Mouse (Mus musculus) heart, embryonic 16.5 days (tissue): ENCODE results near the gene Zbtb20. TPM values are rescaled to one million over a fixed set of nuclear protein-coding genes. Genes with fewer than 3 reads are reported as not detected.

Experiments
- ATAC-seq: fragments of 200-750 bp; cut with Nextera tagmentation; replicated peaks from 2 replicates; pipeline ENCODE4 v1.8.0; 2017; ENCODE audit warnings: moderate number of reproducible peaks; ENCODE audit not compliant: insufficient read depth, low FRiP score; ENCODE audit errors: extremely low read depth
- H3K27ac ChIP-seq: fragments of 300-500 bp; sonication (generic); 2 replicates; pipeline ENCODE4 v1.5.1; 2014; ENCODE audit warnings: mild to moderate bottlenecking, low read length, control low read depth, moderate library complexity
- H3K27me3 ChIP-seq: fragments of 300-500 bp; sonication (generic); 2 replicates; pipeline ENCODE4 v1.6.1; 2014; ENCODE audit warnings: low read length, mixed read lengths; ENCODE audit not compliant: control insufficient read depth, insufficient read depth
- H3K36me3 ChIP-seq: fragments of 300-500 bp; sonication (generic); 2 replicates; pipeline ENCODE4 v1.6.1; 2014; ENCODE audit not compliant: control insufficient read depth, insufficient read depth
- H3K4me1 ChIP-seq: fragments of 300-500 bp; sonication (generic); 2 replicates; pipeline ENCODE4 v1.6.1; 2014; ENCODE audit warnings: low read length, mixed read lengths; ENCODE audit not compliant: control insufficient read depth, insufficient read depth
- H3K4me2 ChIP-seq: fragments of 300-500 bp; sonication (generic); 2 replicates; pipeline ENCODE4 v1.6.1; 2014; ENCODE audit warnings: low read depth, mild to moderate bottlenecking, control low read depth, low read length
- H3K4me3 ChIP-seq: fragments of 300-500 bp; sonication (generic); 2 replicates; pipeline ENCODE4 v1.5.1; 2014; ENCODE audit warnings: mild to moderate bottlenecking, control low read depth, low read length
- H3K9ac ChIP-seq: fragments of 300-500 bp; sonication (generic); 2 replicates; pipeline ENCODE4 v1.6.1; 2014; ENCODE audit warnings: low read length, control low read depth
- H3K9me3 ChIP-seq: fragments of 300-500 bp; sonication (generic); replicated peaks from 2 replicates; pipeline ENCODE4 v1.6.1; 2016; ENCODE audit warnings: low read length; ENCODE audit not compliant: control insufficient read depth
- WGBS: fragments of 180-500 bp; shearing (Covaris S2); extraction: QIAGEN DNeasy Blood & Tissue Kit; methylation state at CpG from one replicate; pipeline ENCODE4 v1.1.7; 2014; 5-methylcytosine and 5-hydroxymethylcytosine counted together
- polyA plus RNA-seq: library from polyadenylated mRNA; unstranded; fragments of >200 nt; fragmentation: Nextera tagmentation; extraction: Ambion mirVana; gene quantifications from 2 replicates; pipeline ENCODE4 v1.2.1, GENCODE M21; 2015

Zbtb20 gene
- 43.7 and 45.2 TPM in 2 replicates for polyA plus RNA-seq

DNA sequence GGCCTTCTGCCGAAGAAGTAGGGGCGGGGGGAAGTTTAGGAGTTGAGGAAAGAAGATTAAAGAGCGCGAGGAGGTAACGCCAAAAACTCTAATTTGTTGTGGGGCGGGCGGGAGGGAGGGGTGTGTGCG lies at the start of gene Zbtb20:
TSS of gene Zbtb20 (plus strand) at position 30 of the 129 bp plus-strand sequence.
- no peaks in the 10 kb centered on the region for H3K36me3 ChIP-seq
- no peaks in the 10 kb centered on the region for H3K27me3 ChIP-seq
- no peak for ATAC-seq
- peak within 1 kb of the TSS; percentile 83 for H3K4me3 ChIP-seq
- H3K4me2 ChIP-seq: peak within 1 kb of the TSS; percentile 82
- H3K27ac ChIP-seq: peak within 1 kb of the TSS; percentile 99
- no peaks in the 10 kb centered on the region for H3K9me3 ChIP-seq
- no peaks in the 10 kb centered on the region for H3K4me1 ChIP-seq
- peak within 1 kb of the TSS; percentile 92 for H3K9ac ChIP-seq
- 0% methylated on average over 8 of the region's 8 CpGs for WGBS

GRCm38 (mm10) chr16:42835940-42836339 lies 39.7 kb upstream of the Zbtb20 start:
- WGBS: 62% methylated on average over 5 of the region's 5 CpGs
- no peak overlapping the region for H3K4me2 ChIP-seq

DNA sequence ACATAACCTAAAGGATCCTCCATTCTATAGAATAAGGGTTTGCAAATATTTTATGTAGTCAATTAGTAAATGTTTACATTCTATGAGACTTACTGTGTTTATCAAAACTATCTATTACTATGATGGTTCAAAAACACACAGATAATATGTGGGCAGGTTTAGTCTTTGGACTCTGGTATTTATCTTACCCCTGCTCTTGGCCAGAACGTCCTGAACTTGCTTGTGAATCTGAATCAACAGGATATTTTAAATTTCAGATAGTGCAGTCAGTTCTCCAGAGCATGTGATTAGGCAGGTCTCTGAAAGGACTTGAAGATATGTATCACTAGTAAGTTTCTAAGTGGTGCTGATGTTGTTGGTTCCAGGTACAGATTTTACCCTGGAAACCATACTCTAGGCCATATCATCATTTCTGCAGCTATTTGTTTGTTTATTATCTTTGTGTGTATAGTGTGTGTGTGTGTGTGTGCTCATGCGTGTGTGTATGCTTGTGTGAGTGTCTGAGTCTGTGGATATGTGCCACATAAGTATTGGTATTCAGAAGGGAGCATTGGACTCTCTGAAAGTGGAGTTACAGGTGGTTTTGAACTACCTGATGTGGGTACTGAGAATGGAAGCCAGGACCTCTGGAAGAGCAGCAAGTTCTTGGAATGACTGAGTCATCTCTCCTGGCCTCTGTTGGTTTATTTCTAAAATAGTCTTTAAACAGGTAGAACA lies 39.1 kb upstream of the Zbtb20 start:
- Histone ChIP-seq H3K4me3 (no peak overlapping the region), H3K36me3 (no peaks in the 10 kb centered on the region), H3K4me1 (no peaks in the 10 kb centered on the region), H3K27me3 (no peaks in the 10 kb centered on the region), H3K9ac (no peak overlapping the region), H3K9me3 (no peaks in the 10 kb centered on the region), H3K4me2 (no peak overlapping the region), H3K27ac (no peak overlapping the region)
- ATAC-seq: no peak
- 50% methylated on average over 2 of the region's 2 CpGs for WGBS

More at GRCm38 (mm10) chr16:42835940-42836339, 39.7 kb upstream of the Zbtb20 start:
- ATAC-seq: no peak
- Histone ChIP-seq H3K27ac (no peak overlapping the region), H3K4me3 (no peak overlapping the region), H3K27me3 (no peaks in the 10 kb centered on the region), H3K9ac (no peak overlapping the region), H3K4me1 (no peaks in the 10 kb centered on the region), H3K36me3 (no peaks in the 10 kb centered on the region), H3K9me3 (no peaks in the 10 kb centered on the region)

DNA sequence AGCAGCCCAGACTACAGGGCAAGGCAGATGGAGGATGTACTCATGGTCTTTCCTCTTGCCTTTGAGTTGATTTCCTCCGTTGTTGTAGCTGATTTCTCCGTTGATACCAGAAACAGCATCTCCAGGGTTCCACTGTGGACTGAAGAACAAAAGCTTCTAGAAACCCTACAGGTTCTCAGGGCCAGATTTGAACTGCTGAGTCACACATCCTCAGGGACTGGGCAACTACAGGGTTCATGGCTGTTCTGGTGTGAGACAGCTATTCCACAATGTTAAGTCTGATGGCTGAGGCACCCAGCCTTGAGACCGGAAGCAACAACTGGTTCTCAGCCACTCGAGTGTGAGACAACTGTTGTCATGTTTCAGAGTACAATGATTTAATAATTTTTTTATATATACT lies 37.5 kb upstream of the Zbtb20 start:
- H3K27me3 ChIP-seq: no peaks in the 10 kb centered on the region
- H3K27ac ChIP-seq: no peak overlapping the region
- no peaks in the 10 kb centered on the region for H3K4me1 ChIP-seq
- H3K4me3 ChIP-seq: no peak overlapping the region
- no peak overlapping the region for H3K9ac ChIP-seq
- no peak overlapping the region for H3K4me2 ChIP-seq
- no peaks in the 10 kb centered on the region for H3K36me3 ChIP-seq
- ATAC-seq: no peak
- 80% methylated on average over 4 of the region's 4 CpGs for WGBS
- H3K9me3 ChIP-seq: no peaks in the 10 kb centered on the region

DNA sequence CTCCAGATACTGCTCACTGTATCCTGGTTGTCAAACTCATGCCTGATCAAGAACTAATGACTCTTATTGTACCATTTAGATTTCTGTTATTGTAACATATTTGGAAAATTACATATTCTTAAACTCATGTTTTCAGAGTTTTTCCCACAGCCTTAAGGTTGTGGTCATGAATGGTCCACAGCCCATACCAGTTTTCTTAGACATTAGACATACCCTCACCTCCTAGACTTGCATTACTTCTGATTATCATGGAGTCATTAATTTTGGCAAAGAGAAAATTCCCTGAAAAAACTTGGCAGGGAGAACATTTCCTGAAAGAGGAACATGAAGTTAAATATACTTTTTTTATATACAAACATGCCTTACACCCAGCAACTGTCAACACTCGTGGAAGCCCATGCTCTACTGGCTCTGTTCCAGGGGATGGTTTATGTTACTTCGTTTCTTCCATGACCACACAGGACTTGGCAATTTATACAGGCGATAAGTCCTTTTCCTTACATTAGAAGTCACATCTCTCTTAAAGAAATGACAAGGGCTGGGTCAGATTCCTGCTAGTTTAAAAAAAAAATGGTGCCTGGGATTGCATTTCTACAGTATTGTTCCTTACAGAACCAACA lies 18.0 kb upstream of the Zbtb20 start:
- Histone ChIP-seq H3K4me2 (no peak overlapping the region), H3K36me3 (no peaks in the 10 kb centered on the region), H3K4me3 (no peak overlapping the region), H3K27me3 (no peaks in the 10 kb centered on the region), H3K9ac (no peak overlapping the region), H3K4me1 (no peaks in the 10 kb centered on the region), H3K27ac (no peak overlapping the region), H3K9me3 (peaks cover 2% of the 10 kb centered on the region; the same call in 1 of the 2 replicates)
- no peak for ATAC-seq
- WGBS: 43% methylated on average over 3 of the region's 3 CpGs

DNA sequence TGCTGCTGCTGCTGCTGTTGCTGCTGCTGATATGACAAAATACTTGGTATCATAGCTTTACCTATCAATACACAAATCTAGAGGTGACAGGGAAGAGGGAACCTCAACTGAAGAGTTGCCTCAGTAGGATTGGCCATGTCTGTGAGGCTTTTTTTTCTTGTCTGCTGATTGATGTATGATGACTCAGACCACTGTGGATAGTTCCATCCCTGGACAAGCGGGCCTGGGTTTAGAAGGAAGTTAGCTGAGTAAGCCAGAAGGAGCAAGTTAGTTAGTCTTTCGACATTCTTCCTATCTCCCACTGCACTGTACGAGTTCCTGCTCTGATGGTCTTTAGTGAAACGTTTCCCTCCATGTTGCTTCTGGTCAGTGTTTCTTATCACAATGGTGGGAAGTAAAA lies 16.4 kb upstream of the Zbtb20 start:
- Histone ChIP-seq H3K27ac (no peak overlapping the region), H3K9me3 (peaks cover 2% of the 10 kb centered on the region; the same call in 1 of the 2 replicates), H3K9ac (no peak overlapping the region), H3K4me3 (no peak overlapping the region), H3K36me3 (no peaks in the 10 kb centered on the region), H3K27me3 (no peaks in the 10 kb centered on the region), H3K4me2 (no peak overlapping the region), H3K4me1 (no peaks in the 10 kb centered on the region)
- WGBS: 64% methylated on average over 4 of the region's 4 CpGs
- no peak for ATAC-seq

GRCm38 (mm10) chr16:42863231-42863630 lies 12.4 kb upstream of the Zbtb20 start:
- no peak overlapping the region for H3K27ac ChIP-seq
- WGBS: 65% methylated on average over 2 of the region's 2 CpGs
- H3K9ac ChIP-seq: no peak overlapping the region
- no peak overlapping the region for H3K4me2 ChIP-seq
- no peak for ATAC-seq
- no peaks in the 10 kb centered on the region for H3K27me3 ChIP-seq
- H3K4me3 ChIP-seq: no peak overlapping the region
- no peaks in the 10 kb centered on the region for H3K36me3 ChIP-seq
- no peaks in the 10 kb centered on the region for H3K4me1 ChIP-seq
- H3K9me3 ChIP-seq: no peaks in the 10 kb centered on the region

- H3K4me2 ChIP-seq: no peak overlapping the region
- H3K27me3 ChIP-seq: no peaks in the 10 kb centered on the region
- H3K9me3 ChIP-seq: no peaks in the 10 kb centered on the region
- H3K4me3 ChIP-seq: no peak overlapping the region
- no peaks in the 10 kb centered on the region for H3K4me1 ChIP-seq
- no peak for ATAC-seq
- WGBS: 43% methylated on average over 1 of the region's 1 CpGs
- H3K36me3 ChIP-seq: no peaks in the 10 kb centered on the region
- H3K9ac ChIP-seq: no peak overlapping the region
- H3K27ac ChIP-seq: no peak overlapping the region
These were observed 9.6 kb upstream of the Zbtb20 start for GRCm38 (mm10) chr16:42866061-42866460.

- no peak overlapping the region for H3K4me3 ChIP-seq
- 91% methylated on average over 5 of the region's 5 CpGs for WGBS
- no peaks in the 10 kb centered on the region for H3K9me3 ChIP-seq
- no peaks in the 10 kb centered on the region for H3K27me3 ChIP-seq
- no peak for ATAC-seq
- no peak overlapping the region for H3K27ac ChIP-seq
- no peak overlapping the region for H3K4me2 ChIP-seq
- no peak overlapping the region for H3K9ac ChIP-seq
- H3K4me1 ChIP-seq: no peaks in the 10 kb centered on the region
- no peaks in the 10 kb centered on the region for H3K36me3 ChIP-seq
These were observed 3.6 kb upstream of the Zbtb20 start for GRCm38 (mm10) chr16:42872101-42872500.
